Mouse (Mus musculus): ENCODE data around the gene Spag6l.

DNA sequence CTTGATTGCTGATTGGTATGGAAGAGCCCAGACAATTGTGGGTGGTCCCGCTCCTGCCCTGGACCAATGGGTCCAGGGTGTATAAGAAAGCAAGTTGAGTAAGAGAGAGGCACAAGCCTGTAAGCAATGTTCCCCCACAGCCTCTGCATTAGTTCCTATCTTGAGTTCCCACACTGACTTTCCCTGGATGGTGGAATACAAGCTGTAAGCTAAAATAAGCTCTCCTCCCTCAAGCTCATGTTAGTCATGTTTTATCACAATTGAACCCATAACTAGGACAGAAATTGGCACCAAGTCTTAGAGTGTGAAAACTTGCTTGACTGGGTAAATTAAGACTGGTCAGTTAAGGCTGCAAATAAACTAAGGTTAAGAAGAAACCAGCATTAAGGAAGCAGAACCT is 26.3 kb upstream of the Spag6l start:
- no peak for TF ChIP-seq CTCF (IDR thresholded peaks at IDR 0.05; ENCODE audit: low read depth, low read length)
- TF ChIP-seq POLR2A (IDR thresholded peaks at IDR 0.05; ENCODE audit: insufficient read depth, low read length), result no peak

Measured in ES-Bruce4 (cell line).